Mouse (Mus musculus) heart, postnatal 36 days (tissue): Measurements from ENCODE around the gene Lin54. TPM values are rescaled to one million over a fixed set of nuclear protein-coding genes. Genes with fewer than 3 reads are reported as not detected.

Experiments used
- DNase-seq, 2 experiments: peaks; one replicate each; pipeline ENCODE4 v3.0.0; 2021 to 2022
- intact Hi-C: fragments of 180-260 bp; cut with DNase I; formaldehyde crosslinking; loops from one replicate; pipeline ENCODE4 v1.15.1; 2025
- total RNA-seq, 2 experiments: library from RNA; stranded (reverse); gene quantifications; 2 replicates each; pipeline ENCODE4 v1.2.3; 2021

Lin54 gene
- total RNA-seq, 2 experiments from 2014 or later: 8.3 to 8.6 TPM

GRCm38 (mm10) chr5:100498436-100499180, 1.8 kb downstream of the Lin54 start:
- peak; percentile 75 to 76 for DNase-seq
- intact Hi-C loops: no loop called here

- DNase-seq: no peak
- intact Hi-C loops: no loop called here
Observed at GRCm38 (mm10) chr5:100491704-100492103, 8.7 kb downstream of the Lin54 start.

- no peak for DNase-seq
- intact Hi-C loops: no loop called here
Observed at GRCm38 (mm10) chr5:100489340-100489739, 11.1 kb downstream of the Lin54 start.

- intact Hi-C loops: no loop called here
Observed at GRCm38 (mm10) chr5:100488231-100488630, 12.2 kb downstream of the Lin54 start.

GRCm38 (mm10) chr5:100487120-100487519, 13.3 kb downstream of the Lin54 start:
- intact Hi-C loops: no loop called here
- no peak for DNase-seq

More at GRCm38 (mm10) chr5:100488231-100488630, 12.2 kb downstream of the Lin54 start:
- DNase-seq: no peak

- DNase-seq: no peak
- intact Hi-C loops: no loop called here
Observed at GRCm38 (mm10) chr5:100483569-100483968, 16.9 kb downstream of the Lin54 start.

- intact Hi-C loops: no loop called here
- no peak for DNase-seq
Observed at GRCm38 (mm10) chr5:100477604-100478003, 22.8 kb downstream of the Lin54 start.

- no peak for DNase-seq
- intact Hi-C loops: no loop called here
Observed at GRCm38 (mm10) chr5:100476328-100476727, 24.1 kb downstream of the Lin54 start.

- intact Hi-C loops: no loop called here
- no peak for DNase-seq
Observed at GRCm38 (mm10) chr5:100467336-100467735, 33.1 kb downstream of the Lin54 start.

GRCm38 (mm10) chr5:100466624-100467023, 33.8 kb downstream of the Lin54 start:
- no peak for DNase-seq
- intact Hi-C loops: no loop called here

- intact Hi-C loops: no loop called here
- no peak for DNase-seq
Observed at GRCm38 (mm10) chr5:100462374-100462773, 38.1 kb downstream of the Lin54 start.

GRCm38 (mm10) chr5:100461526-100461925, 38.9 kb downstream of the Lin54 start:
- DNase-seq: no peak
- intact Hi-C loops: no loop called here

- no peak for DNase-seq
- intact Hi-C loops: no loop called here
Observed at GRCm38 (mm10) chr5:100459468-100459867, 41.0 kb downstream of the Lin54 start.

GRCm38 (mm10) chr5:100451871-100452270, 48.6 kb downstream of the Lin54 start:
- no peak for DNase-seq
- intact Hi-C loops: no loop called here

GRCm38 (mm10) chr5:100438796-100439195, 61.6 kb downstream of the Lin54 start:
- DNase-seq: no peak
- intact Hi-C loops: no loop called here

GRCm38 (mm10) chr5:100437917-100438316, 62.5 kb downstream of the Lin54 start:
- intact Hi-C loops: no loop called here
- no peak for DNase-seq

- intact Hi-C loops: no loop called here
- no peak for DNase-seq
Observed at GRCm38 (mm10) chr5:100437086-100437485, 63.4 kb downstream of the Lin54 start.

GRCm38 (mm10) chr5:100430966-100431365, 69.5 kb downstream of the Lin54 start:
- DNase-seq: no peak
- intact Hi-C loops: no loop called here

- intact Hi-C loops: no loop called here
- no peak for DNase-seq
Observed at GRCm38 (mm10) chr5:100430076-100430390, 70.4 kb downstream of the Lin54 start.

GRCm38 (mm10) chr5:100429344-100430075, 70.9 kb downstream of the Lin54 start:
- intact Hi-C loops: loop anchor here (1.0 to 10.0 kb wide), 3 partner anchors 13 to 245 kb away; partner anchors contain the start of genes Coq2, Lin54 and Sec31a
- DNase-seq: peak; percentile 87 to 90

- DNase-seq: no peak
- intact Hi-C loops: loop anchor here (1.0 to 10.0 kb wide), 3 partner anchors 13 to 246 kb away; partner anchors contain the start of genes Coq2, Lin54 and Sec31a
Observed at GRCm38 (mm10) chr5:100428734-100429343, 71.6 kb downstream of the Lin54 start.
